Mouse (Mus musculus) embryo, embryonic 10.5 days (tissue): ENCODE results near the gene Wdr20.
"Not testable (repeated sequence)": the region's sequence is repeated elsewhere in the genome, so short reads cannot be mapped to it uniquely, and the experiment has no call there.

Experiments
- DNase-seq: peaks from one replicate; pipeline ENCODE4 v3.0.0-alpha.2; 2015; ENCODE audit warnings: low spot score

Gene Wdr20

DNA sequence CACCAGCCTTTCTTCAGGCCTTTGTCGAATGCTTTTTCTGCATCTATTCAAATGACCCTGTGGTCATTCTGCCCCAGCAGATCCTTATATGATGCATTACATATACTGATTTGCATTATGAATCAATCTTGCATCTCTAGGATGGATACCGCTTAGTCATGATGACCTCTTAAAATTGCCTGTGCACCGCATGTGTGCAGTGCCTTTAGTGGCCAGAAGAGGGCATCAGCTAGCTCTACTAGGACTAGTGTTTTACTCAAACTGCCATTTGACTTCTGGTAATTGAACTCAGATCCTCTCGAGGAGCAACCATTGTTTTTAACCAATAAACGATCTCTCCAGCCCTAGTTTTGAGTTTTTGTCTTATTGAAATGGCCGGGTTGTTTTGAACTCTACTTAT lies 24.0 kb upstream of the Wdr20 start:
- no peak for DNase-seq

DNA sequence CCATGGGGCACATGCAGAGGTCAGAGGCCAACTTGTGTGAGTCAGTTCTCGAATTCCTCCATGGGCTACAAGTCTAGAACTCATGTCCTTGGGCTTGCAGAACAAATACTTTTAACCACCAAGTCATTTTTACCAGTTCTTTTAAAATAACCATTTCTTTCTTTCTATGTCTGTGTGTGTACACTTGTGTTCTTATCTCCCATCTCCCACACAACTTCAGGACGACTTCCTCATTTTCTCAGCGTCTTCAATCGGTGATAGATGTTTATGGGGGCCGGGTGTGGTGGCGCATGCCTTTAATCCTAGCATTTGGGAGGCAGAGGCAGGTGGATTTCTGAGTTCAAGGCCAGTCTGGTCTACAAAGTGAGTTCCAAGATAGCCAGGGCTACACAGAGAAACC lies 23.5 kb upstream of the Wdr20 start:
- no peak for DNase-seq

DNA sequence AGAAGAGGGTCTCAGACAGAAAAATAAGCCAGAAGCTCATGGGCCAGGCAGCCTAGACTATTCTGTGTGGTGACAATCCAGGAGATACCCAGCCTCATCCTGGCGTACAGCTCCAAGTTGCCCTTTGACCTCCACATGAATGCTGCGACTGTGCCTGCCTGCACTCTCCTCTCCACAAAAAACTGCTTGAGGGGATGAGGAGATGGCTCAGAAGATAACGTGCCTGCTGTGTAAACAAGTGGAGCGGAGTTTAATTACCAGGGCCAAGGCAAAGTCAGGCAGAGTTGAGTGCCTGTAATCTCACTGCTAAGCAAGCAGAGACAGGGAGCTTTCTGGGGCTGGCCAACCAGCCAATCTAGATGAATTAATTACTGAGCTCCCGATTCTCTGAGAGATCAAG lies 21.7 kb upstream of the Wdr20 start:
- DNase-seq: no peak

DNA sequence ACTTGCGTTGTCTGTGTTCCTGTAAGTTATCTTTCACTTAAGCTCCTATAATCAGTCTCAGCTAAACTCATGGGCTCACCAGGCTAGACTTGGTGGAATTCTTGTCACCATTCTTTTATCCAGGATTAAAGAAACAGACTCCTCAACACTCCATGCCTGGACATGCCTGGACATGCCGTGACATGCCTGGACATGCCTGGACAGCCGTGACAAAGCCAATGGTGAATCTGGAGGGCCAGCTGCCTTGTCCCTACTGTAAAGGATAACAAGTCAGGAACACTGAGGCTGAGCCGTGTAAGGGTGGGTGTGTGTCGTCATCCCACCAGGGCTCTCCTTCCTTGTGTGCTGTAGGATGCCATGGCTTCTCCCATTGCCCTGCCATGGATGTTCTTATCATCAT lies 12.7 kb upstream of the Wdr20 start:
- DNase-seq: no peak

GRCm38 (mm10) chr12:110725489-110725888 lies 12.3 kb upstream of the Wdr20 start:
- DNase-seq: no peak

DNA sequence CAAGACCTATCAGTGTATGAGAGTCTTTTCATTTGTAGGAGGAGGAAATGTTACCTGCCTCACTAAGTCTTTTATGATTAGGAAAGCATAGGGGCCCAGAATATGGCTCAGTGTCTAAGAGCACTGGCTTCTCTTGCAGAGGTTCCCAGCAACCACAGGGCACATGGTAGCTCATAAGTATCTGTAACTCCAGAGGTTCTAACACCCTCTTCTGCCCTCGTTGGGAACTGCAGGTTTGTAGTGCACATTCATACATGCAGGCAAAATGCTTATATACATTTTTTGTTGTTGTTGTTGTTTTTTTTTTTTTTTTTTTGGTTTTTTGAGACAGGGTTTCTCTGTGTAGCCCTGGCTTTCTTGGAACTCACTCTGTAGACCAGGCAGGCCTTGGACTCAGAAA lies 11.3 kb upstream of the Wdr20 start:
- DNase-seq: no peak

DNA sequence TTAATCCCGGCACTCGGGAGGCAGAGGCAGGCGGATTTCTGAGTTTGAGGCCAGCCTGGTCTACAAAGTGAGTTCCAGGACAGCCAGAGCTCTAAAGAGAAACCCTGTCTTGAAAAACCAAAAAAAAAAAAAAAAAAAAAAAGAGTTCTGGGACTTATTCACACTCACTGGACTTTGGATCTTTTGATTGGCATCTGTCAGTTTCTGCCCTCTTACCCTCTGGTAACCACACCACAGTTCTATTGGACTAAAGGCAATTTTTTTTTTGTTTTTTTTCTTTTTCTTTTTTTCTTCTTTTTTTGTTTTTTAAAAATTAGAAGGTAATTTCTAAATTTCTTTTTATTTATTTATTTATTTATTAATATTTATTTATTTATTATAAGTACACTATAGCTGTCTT lies 4.5 kb upstream of the Wdr20 start:
- not testable (repeated sequence) for DNase-seq

- DNase-seq: no peak
These were observed 1.1 kb upstream of the Wdr20 start for GRCm38 (mm10) chr12:110736641-110737040.

DNA sequence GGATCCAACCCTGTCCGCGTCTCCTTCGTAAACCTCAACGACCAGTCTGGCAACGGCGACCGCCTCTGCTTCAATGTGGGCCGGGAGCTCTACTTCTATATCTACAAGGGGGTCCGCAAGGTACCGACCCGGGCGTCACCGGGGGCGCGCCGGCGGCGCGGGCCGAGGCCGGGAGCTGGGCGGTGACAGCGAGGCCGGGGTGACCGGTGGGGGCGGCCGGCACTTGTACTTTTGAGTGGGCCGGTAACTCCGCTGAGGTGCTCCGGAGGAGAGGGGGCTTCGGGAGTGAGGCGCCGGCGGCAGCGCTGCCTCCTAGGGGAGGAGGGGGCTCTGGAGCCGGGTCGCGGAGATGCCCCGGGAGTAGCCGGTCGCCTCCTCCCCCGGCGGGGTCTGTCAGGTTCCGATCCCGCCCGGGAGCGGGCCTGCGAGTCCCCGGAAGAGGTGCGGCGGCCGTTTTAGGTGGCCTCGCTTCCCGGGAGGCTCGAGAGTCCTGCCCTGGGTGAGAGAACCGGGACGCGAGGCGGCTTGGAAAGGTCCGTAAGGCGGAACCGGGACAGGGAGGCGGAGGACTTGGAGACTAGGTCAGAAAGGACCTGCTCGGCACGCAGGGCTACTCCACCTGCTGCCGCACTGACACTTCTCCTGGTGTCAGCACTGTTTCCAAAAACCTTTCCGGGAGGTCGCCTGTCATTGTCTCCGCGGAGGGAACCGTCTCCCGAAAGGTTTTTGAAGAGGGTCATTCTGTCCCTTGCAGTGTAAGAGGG lies 596 bp downstream of the Wdr20 start:
- DNase-seq: peak; percentile 17

DNA sequence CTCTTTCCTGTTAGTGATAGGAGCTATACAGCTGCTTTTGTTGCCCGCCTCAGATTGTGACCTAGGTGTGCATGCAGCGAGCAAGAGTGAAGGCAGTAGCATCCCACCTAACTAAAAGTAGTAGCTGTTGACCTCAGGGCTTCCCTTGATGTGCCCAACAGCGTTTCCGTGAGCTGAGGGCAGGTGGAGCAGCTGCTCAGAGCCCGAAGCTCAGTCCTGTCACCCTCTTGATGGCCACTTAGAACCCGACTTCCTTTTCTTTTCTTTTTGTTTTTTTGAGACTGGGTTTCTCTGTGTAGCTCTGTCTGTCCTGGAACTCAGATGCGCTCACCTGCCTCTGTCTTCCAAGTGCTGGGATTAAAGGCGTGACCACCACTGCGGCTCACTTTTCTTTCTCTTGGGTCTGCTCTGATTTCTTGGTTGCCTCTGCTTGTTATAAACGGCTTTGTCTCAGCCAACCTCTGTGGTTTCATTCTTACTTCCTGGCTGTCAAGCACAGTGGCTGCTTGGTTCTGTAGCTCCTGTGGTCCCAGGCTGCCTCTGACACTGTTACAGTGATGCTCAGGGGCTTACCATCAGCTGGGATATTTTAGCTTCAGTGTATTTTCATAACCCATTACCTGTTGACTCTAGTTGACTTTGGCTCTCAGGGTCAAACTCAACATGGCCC lies 13.2 kb downstream of the Wdr20 start:
- DNase-seq: no peak

- DNase-seq: no peak
These were observed 15.0 kb downstream of the Wdr20 start for GRCm38 (mm10) chr12:110752703-110753102.

- DNase-seq: no peak
These were observed 16.2 kb downstream of the Wdr20 start for GRCm38 (mm10) chr12:110753976-110754375.

DNA sequence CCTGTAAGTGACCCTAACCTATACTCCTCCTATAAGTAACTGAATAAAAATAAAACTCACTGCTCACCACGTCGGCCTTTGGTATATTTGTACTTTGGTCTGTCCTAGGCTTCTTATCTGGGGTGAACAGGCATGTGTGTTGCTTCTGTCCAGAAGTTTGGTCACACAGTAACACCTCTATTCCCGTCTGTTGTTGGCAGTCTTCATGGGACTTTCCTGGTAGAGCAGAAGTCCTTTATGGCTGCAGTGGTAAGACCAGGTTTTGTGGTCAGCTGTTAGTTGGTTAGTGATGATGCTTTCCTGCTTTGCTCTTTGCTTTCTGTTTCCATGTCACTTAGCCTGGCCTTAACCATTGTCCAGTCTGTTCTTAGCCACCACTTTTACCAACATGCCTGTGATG lies 19.4 kb downstream of the Wdr20 start:
- no peak for DNase-seq

- no peak for DNase-seq
These were observed 21.2 kb downstream of the Wdr20 start for GRCm38 (mm10) chr12:110758932-110759331.

DNA sequence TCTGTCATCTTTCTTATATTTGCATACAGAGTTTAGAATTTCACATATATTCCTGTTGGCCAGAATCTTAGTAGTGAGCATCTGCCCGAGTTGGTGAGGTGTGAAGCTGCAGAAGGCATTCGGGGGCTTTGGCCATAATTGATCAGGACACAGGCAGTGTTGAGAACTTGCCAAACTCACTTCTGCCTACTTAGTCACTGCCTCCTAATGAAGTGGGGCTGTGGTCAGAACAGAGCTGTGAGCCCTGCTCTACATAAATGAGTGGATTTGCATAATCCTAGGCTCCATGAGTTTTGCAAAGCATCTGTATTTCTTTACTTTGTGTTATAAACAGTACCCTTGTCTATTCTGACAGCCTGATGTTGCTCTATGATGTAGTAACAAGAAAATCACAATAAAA lies 24.6 kb downstream of the Wdr20 start:
- no peak for DNase-seq

- DNase-seq: no peak
These were observed 26.8 kb downstream of the Wdr20 start for GRCm38 (mm10) chr12:110764531-110764930.

- no peak for DNase-seq
These were observed 30.8 kb downstream of the Wdr20 start for GRCm38 (mm10) chr12:110768562-110768961.

DNA sequence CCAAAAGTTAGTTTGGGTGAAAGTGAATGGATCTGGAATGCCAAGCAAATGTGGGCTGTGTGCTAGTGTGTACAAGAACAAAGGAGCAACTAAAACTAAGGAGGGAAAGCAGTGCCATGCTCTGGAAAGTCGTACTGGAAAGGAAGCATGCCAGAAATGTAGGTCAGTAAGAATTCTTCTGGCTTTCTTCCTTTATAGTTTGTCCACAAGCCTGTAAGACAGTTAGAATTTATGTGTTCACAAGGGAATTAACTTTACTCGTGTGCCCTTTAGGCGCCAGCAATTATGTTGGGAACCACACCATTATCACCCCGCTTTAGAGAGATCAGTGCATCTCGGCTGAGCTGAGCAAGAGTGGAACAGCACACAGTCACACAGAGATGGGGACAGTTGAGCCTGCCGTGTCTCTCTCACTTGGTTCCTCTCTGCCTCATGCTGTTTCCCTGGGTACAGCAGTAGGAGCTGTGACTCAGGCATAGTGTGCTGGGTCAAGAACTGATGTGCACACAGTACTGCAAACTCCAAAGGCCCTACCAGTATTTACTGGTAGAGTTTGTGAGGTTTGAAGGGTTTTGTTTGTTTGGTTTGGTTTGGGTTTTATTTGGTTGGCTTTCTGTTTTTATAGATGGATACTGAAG lies 32.0 kb downstream of the Wdr20 start:
- no peak for DNase-seq

- no peak for DNase-seq
These were observed 32.9 kb downstream of the Wdr20 start for GRCm38 (mm10) chr12:110770479-110771247.

GRCm38 (mm10) chr12:110771961-110772360 lies 34.2 kb downstream of the Wdr20 start:
- no peak for DNase-seq

GRCm38 (mm10) chr12:110775628-110776426 lies 38.1 kb downstream of the Wdr20 start:
- DNase-seq: peak; percentile 12

DNA sequence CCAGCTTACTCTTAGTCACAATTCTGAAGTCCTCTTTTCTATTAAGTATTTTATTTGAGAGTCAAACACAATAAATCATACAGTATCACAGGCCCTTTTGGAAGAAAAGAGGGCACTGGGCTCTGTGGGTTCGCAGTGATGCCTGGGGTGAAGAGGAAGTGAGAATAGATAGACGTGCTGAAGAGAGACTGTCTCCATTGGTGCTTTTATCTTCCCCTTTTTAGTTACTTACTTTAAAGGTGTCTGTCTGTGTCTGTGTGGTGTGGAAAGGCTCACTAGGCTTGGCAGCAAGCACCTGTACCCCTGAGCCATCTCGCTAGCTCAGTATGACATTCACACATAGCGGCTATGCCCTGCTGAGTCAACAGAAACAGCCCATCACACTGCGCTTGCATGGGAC lies 40.1 kb downstream of the Wdr20 start:
- DNase-seq: no peak
